Comparison of ENCODE assay signal across 20 mouse cellular contexts in the genomic region with DNA sequence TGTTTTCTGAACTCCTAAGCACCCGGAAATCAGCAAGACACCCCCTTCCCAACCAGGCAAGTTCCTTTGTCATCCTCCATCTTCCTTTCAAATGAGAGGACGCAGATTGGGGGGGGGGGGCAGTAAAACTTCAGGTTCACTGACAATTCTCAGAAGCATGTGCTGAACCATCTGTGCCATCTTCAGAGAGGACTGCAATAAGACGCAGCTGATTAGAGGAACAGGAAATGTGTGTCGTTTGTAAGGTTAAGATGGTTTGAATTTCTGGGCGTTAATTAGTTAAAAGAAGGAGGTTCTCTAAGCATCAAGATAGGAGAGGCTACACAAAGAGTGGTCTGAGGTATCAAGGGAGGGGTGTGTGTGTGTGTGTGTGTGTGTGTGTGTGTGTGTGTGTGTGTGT.
A peak's percentile ranks its signal among the peaks of the same experiment; 100 is the strongest.
DNase-seq lines count a peak whose midpoint lies in the region; ATAC-seq and TF ChIP-seq lines count a peak whose summit lies in the region.
"Had no signal": no experiment of that assay in that cellular context is flagged by ENCODE, and none has a peak within 500 bp of the region (broad histone marks: within the 10 kb centered on the region; RNA-seq: fewer than 3 reads in every experiment).

No protein-coding gene starts in this region.

- no peak overlapping the region for H3K9ac ChIP-seq in midbrain, postnatal 0 days (replicated peaks; ENCODE audit: low read length, poor library complexity, severe bottlenecking)
- H3K9ac ChIP-seq: embryonic facial prominence, embryonic 13.5 days; heart, embryonic 15.5 days; midbrain, embryonic 13.5 days; stomach, embryonic 15.5 days had no signal

- H3K27ac ChIP-seq in heart, embryonic 10.5 days: peak overlapping the region; percentile 81; the same call in 1 of the 2 replicates
- H3K27ac ChIP-seq in midbrain, postnatal 0 days (ENCODE audit: low read depth, low read length): no peak overlapping the region
- H3K27ac ChIP-seq: embryonic facial prominence, embryonic 13.5 days; midbrain, embryonic 13.5 days; stomach, embryonic 15.5 days had no signal

- no peak for DNase-seq in heart, embryonic 10.5 days (ENCODE audit: low spot score)
- no peak for DNase-seq in heart, adult 11 months
- peak; percentile 70 for DNase-seq in 416B (ENCODE audit: low read depth)
- DNase-seq in T-cell, adult 2 months (ENCODE audit: low spot score): peak; percentile 32
- DNase-seq in midbrain, postnatal 0 days (ENCODE audit: low spot score): no peak
- DNase-seq in embryo, embryonic 9.5 days (ENCODE audit: extremely low spot score): no peak
- no peak for DNase-seq in spleen, postnatal 4 days (ENCODE audit: low spot score in 2 of 2)
- DNase-seq: cerebellum, postnatal 36 days; gastrocnemius, postnatal 25 days; kidney, adult 11 months; kidney, postnatal 14 days; lung, postnatal 14 days; right cerebral cortex, postnatal 25 days; thymus, postnatal 14 days had no signal

- peaks cover 75% of the 10 kb centered on the region for H3K4me1 ChIP-seq in heart, embryonic 10.5 days
- peaks cover 100% of the 10 kb centered on the region for H3K4me1 ChIP-seq in megakaryocyte, embryonic 14.5 days
- peaks cover 5% of the 10 kb centered on the region; the same call in 1 of the 2 replicates for H3K4me1 ChIP-seq in midbrain, postnatal 0 days (ENCODE audit: insufficient read depth, low read length)

- no peaks in the 10 kb centered on the region for H3K27me3 ChIP-seq in heart, embryonic 10.5 days (ENCODE audit: insufficient read depth, poor library complexity, severe bottlenecking)
- no peaks in the 10 kb centered on the region for H3K27me3 ChIP-seq in megakaryocyte, embryonic 14.5 days (replicated peaks)
- no peaks in the 10 kb centered on the region for H3K27me3 ChIP-seq in midbrain, postnatal 0 days (ENCODE audit: insufficient read depth, low read length)
- H3K27me3 ChIP-seq: embryonic facial prominence, embryonic 13.5 days; heart, embryonic 15.5 days; midbrain, embryonic 13.5 days; stomach, embryonic 15.5 days had no signal

- TF ChIP-seq CTCF in midbrain, postnatal 0 days (IDR thresholded peaks at IDR 0.05): no peak

- 57% methylated on average over 5 of the region's 5 CpGs for WGBS in heart, embryonic 10.5 days
- WGBS in midbrain, postnatal 0 days: 81% methylated on average over 5 of the region's 5 CpGs

- no peak overlapping the region for H3K4me2 ChIP-seq in midbrain, postnatal 0 days (ENCODE audit: low read depth, low read length, poor library complexity, severe bottlenecking)
- H3K4me2 ChIP-seq: embryonic facial prominence, embryonic 13.5 days; midbrain, embryonic 13.5 days; stomach, embryonic 15.5 days had no signal

- no peak for ATAC-seq in midbrain, postnatal 0 days (ENCODE audit: low FRiP score)
- ATAC-seq: midbrain, embryonic 13.5 days had no signal

- H3K36me3 ChIP-seq in heart, embryonic 10.5 days: no peaks in the 10 kb centered on the region
- H3K36me3 ChIP-seq in megakaryocyte, embryonic 14.5 days (replicated peaks; ENCODE audit: low read length): peaks cover 58% of the 10 kb centered on the region
- no peaks in the 10 kb centered on the region for H3K36me3 ChIP-seq in midbrain, postnatal 0 days (ENCODE audit: insufficient read depth, low read length)
- H3K36me3 ChIP-seq: embryonic facial prominence, embryonic 13.5 days; G1E; heart, embryonic 15.5 days; midbrain, embryonic 13.5 days; stomach, embryonic 15.5 days had no signal

- no peaks in the 10 kb centered on the region for H3K9me3 ChIP-seq in heart, embryonic 10.5 days
- H3K9me3 ChIP-seq in megakaryocyte, embryonic 14.5 days: no peaks in the 10 kb centered on the region
- H3K9me3 ChIP-seq in midbrain, postnatal 0 days (ENCODE audit: low read length): no peaks in the 10 kb centered on the region
- H3K9me3 ChIP-seq: embryonic facial prominence, embryonic 13.5 days; heart, embryonic 15.5 days; midbrain, embryonic 13.5 days; stomach, embryonic 15.5 days had no signal

- no peak overlapping the region for H3K4me3 ChIP-seq in heart, embryonic 10.5 days
- peak overlapping the region; percentile 53 for H3K4me3 ChIP-seq in megakaryocyte, embryonic 14.5 days (replicated peaks)
- no peak overlapping the region for H3K4me3 ChIP-seq in midbrain, postnatal 0 days (ENCODE audit: low read depth, low read length)
- H3K4me3 ChIP-seq: embryonic facial prominence, embryonic 13.5 days; heart, embryonic 15.5 days; midbrain, embryonic 13.5 days; stomach, embryonic 15.5 days had no signal

Comparison
In these comparisons a context has a peak if more than half of its experiments do, and no peak if none do; other contexts are left out.
1. DNase-seq: peak in 416B (single experiment) and T-cell, adult 2 months (single experiment); none in heart, embryonic 10.5 days (single experiment), heart, adult 11 months (single experiment), midbrain, postnatal 0 days (single experiment), embryo, embryonic 9.5 days (single experiment) and spleen, postnatal 4 days (0 of 2).